Mouse (Mus musculus): ENCODE results near the gene Ptbp1. TPM values are rescaled to one million over a fixed set of nuclear protein-coding genes. Genes with fewer than 3 reads are reported as not detected.

Gene Ptbp1
- total RNA-seq, 2 experiments from 2014 or later, result 12.7 to 22.7 TPM

DNA sequence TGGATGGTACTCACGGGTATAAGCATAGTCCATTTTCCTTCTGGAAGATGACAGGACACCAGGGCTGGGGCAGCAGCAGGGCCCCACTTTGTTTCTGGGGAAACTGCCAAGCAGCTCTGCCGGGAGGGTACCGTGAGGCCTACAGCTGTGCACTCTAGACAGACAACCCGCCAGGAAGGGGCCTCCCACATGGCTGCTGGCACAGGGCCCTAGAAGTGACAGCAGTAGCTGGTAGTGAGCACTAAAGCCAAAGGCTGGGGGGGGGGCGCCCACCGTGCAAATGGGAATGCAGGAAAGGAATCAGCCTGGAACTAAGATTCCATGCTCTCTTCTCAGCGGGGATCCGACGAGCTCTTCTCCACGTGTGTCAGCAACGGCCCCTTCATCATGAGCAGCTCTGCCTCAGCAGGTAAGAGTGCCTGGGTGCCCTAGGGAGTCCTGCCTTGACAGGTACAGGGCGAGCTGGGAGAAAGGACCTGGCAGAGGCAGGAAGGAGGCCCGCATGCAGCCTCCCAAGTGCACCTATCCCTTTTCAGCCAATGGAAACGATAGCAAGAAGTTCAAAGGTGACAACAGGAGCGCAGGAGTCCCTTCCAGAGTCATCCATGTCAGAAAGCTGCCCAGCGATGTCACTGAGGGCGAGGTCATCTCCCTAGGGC lies 4.3 kb downstream of the Ptbp1 start:
- DNase-seq (ENCODE audit: low spot score), result no peak

DNA sequence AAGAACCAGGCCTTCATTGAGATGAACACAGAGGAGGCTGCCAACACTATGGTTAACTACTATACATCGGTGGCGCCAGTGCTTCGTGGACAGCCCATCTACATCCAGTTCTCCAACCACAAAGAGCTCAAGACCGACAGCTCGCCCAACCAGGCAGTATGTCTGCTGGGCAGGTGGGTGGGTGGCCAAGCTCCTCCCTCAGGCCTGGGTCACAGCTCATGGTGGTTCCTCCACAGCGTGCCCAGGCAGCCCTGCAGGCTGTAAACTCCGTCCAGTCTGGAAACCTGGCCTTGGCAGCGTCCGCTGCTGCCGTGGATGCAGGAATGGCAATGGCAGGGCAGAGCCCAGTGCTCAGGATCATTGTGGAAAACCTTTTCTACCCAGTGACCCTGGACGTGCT lies 4.9 kb downstream of the Ptbp1 start:
- DNase-seq (ENCODE audit: low spot score), result no peak

DNA sequence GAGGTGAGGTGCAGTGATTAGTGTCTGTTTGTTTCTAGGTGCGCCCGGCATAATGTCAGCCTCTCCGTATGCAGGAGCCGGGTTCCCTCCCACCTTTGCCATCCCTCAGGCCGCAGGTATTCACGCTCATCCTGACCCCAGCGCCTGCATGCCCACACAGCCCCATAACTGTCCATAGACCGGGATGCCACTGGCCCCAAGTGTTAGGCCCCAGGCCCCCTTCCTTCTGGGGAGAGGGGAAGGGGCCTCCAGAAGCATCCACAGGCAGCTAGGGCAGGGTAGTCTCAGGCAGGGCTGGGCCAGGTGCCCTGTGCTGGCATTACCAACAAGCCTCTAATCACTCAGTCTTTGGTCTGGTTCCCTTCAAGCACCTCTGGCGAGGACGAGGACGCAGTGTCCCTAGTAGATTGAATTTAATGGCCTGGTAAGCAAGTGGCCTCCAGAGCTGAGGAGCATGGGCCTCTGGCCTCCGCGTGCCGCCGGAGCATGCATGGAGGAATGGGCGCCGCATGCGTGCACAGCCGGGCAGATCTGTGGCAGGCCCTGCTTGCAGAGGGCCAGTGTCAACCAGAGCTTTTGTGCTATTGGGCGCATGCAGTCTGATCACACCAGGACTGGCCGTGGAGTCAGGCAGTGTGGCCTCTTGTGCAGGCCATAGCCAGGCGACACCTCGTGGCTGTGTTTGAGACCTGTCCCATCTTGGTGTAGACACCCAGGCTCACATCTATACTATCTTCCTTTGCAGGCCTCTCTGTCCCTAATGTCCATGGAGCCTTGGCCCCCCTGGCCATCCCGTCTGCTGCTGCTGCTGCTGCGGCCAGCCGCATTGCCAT lies 6.1 kb downstream of the Ptbp1 start:
- no peak for DNase-seq (ENCODE audit: low spot score)

DNA sequence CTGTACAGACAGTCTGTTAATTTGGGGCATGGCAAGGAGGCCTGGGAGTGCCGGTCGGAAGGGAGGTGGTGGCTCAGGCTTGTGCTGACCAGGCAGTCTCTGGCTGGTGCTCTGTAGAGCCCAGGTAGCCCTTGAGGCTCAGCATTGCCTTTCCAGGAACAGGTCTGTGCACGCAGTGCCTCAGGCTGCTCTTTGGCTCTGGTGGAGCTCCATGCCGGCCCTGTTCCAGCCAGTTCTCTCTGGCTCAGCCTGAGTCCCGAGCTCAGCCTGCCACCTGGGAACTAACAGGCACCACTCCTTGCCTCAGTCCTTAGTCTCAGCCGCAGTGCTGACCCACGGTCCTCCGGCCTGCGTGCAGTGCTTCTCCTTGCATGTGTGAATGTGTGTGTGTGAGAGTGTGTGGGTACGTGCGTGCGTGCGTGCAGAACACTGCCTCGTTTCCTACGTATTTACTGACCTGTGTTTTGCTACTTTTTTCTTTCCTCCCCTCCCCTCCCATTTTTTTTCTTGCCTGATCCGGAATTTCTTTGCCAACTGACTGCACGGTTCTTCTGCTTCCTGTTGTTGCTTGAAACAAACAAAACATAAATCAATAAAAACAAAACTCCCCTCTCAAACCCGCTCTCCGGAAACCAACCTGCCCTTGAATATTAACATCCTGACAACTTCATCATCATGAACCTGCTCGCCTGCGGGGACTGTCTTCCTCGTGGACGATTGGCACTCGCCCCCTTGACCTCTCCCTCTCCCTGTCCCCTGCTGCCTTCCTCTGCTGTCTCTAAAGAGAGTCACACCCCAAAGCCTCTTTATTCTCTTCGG lies 7.2 kb downstream of the Ptbp1 start:
- DNase-seq (ENCODE audit: low spot score), result no peak

DNA sequence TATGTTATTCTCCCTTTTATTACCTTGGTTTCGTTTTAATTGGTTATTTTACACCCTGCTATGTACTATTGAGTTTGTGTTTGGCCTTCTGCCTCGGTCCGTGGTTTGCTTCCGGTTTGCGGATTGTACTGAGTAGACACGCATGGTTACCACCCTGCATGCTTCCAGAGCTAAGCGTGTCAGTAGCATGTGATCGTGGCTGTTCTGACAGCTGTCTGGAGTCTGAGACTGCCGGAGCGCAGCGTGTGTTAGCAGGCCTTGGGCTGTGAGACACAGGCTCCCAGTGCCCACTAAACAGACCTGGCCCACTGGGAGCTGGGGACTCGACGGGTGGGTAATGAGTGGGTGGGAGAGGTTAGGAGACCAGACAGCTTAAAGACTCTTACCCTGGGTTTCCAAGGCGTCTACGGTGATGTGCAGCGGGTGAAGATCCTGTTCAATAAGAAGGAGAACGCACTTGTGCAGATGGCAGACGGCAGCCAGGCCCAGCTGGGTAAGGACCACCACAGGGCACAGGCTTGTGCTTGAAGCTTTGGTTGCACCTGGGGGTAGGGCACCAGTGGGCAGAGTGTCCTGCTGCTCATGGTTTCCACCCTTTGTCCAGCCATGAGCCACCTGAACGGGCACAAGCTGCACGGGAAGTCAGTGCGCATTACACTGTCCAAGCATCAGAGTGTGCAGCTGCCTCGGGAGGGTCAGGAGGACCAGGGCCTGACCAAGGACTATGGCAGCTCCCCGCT lies 8.0 kb downstream of the Ptbp1 start:
- no peak for DNase-seq (ENCODE audit: low spot score)

DNA sequence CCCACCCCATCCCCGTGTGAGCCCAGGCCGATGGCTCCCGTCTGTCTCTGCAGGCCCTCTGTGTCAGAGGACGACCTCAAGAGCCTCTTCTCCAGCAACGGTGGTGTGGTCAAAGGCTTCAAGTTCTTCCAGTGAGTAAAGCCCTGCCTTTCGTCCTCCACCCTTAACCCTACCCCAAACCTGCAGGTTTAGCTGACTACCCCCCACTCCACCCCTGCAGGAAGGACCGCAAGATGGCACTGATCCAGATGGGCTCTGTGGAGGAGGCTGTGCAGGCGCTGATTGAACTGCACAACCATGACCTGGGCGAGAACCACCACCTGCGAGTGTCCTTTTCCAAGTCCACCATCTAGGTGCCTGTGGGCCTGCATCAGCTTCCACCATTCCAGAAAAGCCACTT lies 8.7 kb downstream of the Ptbp1 start:
- DNase-seq (ENCODE audit: low spot score), result no peak

DNA sequence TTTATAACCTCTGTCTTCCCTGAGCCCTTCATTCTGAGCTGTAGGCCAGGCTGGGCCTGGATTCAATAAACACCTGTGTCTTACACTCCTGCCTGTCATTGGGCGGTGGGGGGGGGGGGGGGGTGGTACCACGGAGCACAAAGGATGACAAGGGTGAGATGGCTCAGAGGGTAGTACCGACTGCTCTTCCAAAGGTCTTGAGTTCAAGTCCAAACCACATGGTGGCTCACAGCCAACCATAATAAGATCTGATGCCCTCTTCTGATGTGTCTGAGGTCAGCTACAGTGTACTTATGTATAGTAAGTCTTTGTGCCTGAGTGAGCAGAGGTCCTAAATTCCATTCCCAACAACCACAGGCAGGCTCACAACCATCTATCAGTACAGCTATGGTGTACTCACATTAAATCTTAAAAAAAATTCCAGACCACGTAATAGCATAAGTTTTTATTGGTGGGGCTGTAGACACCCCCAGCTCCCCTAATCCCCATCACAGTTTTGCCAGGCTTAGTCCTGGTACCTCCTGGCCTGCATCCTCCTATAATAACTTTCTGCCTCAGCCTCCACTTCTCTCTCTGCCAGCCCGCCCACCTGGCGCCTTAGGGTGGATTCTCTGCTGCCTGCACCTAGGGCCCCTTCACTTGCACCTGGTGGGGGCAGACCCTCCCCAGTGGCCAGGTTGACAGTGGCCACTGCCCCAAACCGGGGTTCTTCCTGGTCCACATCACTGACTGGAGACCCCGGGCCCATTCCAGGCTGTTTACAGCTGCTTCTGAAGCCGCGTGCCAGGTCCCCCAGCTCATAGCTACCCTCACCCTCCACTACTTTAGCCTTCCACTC lies 10.3 kb downstream of the Ptbp1 start:
- DNase-seq (ENCODE audit: low spot score), result no peak

DNA sequence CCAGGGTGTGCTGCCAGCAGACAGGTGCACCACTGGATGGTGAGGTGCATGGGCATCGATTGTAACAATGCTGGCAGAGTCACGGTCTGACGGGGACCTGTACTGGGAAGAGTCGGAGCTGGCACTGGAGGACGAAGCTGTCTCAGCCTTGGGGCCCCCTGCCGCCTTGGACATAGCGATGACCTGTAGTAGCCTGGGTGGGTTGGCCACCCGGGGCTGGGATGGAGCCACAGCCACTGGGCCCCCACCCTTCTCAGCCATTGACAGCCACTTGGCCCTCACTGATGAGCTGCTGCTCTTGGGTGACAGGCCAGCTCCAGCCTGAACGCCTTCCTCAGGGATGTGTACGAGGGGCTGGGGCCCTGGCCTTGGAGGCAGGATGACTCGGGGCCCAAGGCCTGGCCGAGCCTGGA lies 11.0 kb downstream of the Ptbp1 start:
- no peak for DNase-seq (ENCODE audit: low spot score)

DNA sequence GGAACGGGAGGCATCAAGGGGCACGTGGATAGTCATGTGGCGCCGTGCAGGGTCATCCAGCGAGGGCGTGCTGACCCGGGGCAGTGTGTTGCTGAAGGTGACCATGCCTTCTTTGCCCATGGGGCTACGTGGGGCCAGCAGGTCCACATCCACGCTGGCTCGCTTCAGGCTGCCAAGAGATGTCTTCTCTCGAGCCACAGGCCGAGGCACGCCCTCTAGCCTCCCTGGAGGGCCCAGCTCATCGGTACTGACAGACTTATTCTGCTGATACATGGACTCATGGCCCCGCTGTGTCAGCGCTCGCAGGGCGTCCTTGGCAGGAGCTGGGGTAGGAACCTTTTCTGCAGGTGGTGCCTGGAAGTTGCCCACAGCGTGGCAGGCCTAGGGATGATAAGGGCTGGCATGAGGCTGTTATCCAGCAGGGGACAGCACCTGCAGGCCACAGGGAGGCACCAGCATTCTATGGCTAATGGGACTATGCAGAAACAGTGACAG lies 11.6 kb downstream of the Ptbp1 start:
- no peak for DNase-seq (ENCODE audit: low spot score)

DNA sequence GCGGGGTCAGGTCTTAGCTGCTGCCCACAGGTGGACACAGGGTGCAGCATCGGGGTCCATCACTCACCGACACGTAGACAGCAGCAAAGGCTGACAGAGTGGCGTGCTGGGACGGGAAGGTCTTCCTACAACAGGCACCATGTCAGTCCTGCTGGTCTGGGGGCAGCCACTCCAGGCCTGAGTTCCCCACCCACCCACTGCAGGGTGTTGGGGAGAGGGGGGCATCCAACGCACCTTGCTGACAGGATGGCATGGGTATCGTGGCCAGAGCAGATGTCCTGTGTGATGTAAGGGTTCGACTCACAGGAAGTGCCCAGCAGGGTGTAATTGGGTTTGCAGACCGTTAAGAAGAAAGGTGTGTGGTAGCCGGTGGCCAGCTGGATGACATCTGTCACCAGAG lies 12.4 kb downstream of the Ptbp1 start:
- DNase-seq (ENCODE audit: low spot score), result no peak

DNA sequence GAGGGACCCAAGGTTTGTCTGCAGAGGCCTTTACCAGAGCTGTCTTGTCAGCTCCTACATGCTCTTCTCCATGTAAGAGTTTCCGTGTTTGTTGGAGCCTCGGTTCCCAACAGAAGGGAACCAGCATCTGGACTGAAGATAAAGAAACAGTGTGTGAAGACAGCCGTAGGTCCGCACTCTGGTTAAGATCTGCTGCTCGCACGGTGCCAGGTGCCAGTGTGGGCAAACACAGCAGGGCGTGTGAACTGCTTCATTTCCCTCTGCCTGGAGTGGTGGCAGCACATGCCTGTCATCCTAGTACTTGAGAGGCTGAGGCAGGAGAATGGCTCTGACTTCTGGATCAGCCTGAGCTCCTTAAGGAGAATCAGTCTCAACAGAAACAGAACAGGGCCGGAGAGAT lies 17.6 kb downstream of the Ptbp1 start:
- DNase-seq (ENCODE audit: low spot score), result no peak

DNA sequence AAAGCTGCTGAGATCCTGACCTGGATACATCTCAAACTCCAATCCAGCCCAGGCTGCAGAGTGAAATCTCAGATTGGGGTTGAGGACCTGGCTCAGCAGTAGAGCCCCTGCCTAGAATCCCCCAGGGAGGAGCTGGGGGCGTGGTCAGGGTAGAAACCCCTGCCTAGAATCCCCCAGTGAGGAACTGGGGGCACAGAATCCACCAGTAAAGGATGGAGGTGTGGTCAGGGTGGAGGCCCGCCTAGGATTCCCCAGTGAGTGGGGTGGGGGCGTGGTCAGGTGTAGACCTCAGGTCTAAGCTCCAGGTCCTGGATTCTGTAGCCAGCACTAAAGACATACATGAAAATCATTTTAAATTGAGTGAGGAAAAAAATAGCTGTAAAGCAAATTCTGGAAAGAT lies 18.6 kb downstream of the Ptbp1 start:
- no peak for DNase-seq (ENCODE audit: low spot score)

DNA sequence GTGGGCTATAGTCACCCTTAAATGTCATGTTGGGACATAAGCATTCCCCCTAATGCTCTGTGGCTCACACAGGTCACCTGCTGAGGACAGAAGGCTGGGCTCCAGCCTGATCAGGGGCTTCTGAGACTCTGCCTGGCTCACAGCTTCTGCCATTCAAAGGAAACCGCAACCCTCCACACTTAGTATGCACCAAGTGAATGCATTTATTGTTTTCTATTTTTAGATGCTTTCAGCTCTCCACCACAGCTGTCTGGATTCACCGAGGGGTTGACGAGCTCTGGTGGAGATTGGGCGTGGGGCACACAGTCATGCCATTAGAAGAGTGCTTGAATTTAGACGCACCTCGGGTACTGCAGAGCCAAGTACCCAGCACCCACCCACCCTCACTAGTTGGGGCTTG lies 19.1 kb downstream of the Ptbp1 start:
- no peak for DNase-seq (ENCODE audit: low spot score)

DNA sequence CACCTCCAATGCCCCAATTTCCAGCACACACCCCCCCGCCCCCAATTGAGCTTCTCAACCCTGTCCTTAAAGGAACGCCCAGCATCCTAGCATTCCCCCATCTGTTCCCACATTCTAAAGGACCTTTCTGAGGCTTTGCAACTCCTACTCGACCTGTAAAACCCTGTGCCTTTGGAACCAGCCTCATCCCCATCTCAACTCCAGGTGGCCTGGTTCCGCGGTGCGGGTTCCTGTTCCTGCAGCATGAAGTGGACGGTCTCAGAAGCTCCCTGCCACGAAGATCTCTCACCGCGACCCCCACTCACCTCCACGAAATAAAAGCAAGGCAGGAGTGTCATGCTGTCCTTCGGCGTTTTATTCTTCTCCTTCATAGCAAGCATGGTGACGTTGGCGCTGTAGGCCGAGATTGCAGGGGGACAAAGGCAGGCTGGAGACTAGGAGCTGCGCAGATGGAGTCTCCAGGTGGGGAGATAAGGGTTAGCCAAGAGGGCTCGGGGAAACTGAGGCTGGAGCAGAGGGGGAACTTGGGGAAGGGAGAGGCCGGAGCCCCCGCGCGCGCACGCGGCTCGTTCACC lies 19.6 kb downstream of the Ptbp1 start:
- no peak for DNase-seq (ENCODE audit: low spot score)

DNA sequence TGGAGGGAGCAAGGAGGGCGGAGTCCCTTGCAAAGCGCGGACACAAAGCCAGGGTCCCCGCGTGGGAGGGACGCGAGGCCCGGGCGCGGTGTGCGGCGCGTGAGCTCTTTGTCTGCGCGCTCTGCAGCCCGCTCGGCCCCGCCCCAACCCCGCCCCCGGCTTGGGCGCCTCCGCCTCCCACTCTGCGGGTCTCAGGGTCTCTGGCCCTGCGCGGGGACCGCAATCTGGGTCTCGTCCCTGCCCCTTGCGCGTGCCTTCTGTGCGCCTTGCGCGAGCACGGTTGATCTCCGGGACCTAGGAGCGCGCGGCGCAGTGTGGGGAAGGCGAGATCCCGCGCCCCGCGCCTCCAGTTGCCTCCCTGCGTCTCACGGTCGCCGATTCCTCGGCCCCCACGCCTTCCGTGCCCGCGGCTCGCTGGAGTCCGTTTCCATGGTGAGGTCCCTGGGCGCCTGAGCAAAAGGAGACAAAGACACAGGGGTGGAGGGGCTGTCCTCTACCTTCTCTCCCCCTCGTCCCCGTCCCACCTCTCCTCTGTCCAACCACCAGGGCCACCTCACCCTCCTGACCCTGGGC lies 20.1 kb downstream of the Ptbp1 start, which contains the start of the genes Prtn3 and Plppr3:
TSS of gene Prtn3 (plus strand) at position 187 of the 573 bp plus-strand sequence.
TSS of gene Plppr3 (minus strand) at position 345 of the 573 bp plus-strand sequence.
- DNase-seq (ENCODE audit: low spot score), result no peak

DNA sequence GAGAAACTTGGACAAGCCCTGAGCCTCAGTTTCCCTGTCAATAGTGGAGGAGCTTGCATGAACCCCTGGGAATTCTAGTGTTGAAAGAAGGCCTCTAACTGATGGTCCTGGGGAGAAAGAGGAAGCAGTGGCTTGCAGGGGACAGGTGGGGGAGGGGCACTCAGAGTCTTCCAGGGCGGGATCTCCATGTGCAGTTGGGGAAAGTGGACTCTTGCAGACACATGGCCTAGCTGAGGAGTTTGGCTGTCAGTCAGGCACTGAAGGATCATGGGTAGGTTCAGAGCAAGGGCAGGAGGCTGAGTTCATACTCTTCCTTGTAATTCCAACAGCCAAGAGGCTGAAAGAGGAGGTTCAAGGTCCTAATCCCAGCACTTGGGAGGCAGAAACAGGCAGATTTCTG lies 22.9 kb downstream of the Ptbp1 start:
- DNase-seq (ENCODE audit: low spot score), result no peak

DNA sequence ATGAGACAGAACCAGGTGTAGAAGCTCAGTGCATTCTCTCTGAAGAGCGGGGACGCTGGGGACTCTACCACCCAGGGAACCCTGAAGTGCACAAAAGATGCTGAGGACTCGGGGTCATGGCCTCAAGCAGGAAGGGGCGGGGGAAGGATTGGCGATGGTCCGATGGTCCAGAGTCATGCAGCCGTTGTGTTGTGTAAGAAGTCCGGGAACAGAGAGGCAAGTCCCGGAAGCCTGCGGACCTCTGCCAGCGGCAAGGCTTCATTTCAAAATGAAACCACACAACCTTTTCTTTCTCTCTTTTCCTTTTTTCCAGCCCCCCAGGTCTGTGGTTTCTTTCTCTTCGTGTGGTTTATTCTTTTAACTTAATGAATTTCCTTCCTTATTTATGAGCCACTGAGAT lies 23.5 kb downstream of the Ptbp1 start:
- DNase-seq (ENCODE audit: low spot score), result peak; percentile 66

DNA sequence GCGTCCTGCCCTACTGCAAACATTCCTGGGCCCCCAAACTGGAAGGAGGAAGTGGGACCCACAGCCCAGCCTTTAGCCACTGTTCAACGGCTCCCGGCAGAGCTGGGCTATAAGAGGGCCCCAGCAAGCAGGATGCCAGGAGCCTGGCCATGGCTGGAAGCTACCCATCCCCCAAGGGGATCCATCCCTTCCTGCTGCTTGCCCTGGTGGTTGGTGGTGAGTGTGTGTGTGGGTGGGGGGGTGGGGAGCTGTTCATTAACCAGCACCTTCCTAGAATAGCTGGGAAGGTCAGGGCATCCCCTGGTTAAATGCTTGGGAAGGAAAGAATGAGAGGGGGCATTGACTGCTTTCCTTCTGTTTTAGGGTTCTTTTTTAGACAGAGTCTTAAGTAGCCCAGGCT lies 25.3 kb downstream of the Ptbp1 start:
- DNase-seq (ENCODE audit: low spot score), result no peak

DNA sequence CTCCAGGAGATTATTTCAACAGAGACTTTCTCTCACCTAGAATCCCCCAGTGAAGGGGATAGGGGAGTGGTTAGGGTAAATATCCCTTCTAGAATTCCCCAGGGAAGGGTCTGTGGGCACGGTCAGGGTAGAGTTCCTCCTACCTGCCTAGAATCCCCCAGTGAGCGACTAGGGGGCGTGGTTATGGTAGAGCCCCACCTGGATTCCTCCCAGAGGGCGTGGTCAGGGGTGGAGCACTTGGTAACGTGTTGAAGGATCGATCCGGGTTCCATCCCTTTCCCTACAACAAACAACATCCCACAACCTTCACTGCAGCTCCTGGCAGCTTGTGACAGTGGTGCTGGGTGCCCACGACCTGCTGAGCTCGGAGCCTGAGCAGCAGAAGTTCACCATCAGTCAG lies 26.5 kb downstream of the Ptbp1 start:
- DNase-seq (ENCODE audit: low spot score), result no peak

DNA sequence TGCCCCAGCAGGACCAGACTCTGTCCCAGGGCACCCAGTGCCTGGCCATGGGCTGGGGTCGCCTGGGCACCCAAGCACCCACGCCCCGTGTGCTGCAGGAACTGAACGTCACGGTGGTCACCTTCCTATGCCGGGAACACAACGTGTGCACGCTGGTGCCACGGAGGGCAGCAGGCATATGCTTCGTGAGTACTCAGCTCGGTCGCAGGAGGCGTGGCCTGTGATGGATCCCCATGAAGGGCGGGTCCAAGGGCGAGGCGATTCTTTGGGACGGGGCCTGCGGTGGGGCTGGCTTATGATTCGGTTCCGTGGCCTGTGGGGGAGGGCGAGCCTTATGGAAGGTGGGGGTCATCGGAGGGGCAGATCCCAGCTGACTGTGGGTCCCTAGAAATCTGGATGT lies 27.8 kb downstream of the Ptbp1 start:
- DNase-seq (ENCODE audit: low spot score), result no peak
